Mouse (Mus musculus): ENCODE measurements around the gene Mplkip.
A peak's percentile ranks its signal among the peaks of the same experiment; 100 is the strongest.

Mplkip gene

GRCm38 (mm10) chr13:17694911-17695699 is at the start of gene Mplkip, which contains the start of gene Sugct:
Gene Mplkip, plus strand, starts transcription at chr13:17695192.
Gene Sugct, minus strand, starts transcription at chr13:17695553.
- peak; percentile 99 for DNase-seq

- DNase-seq, result no peak
Observed at GRCm38 (mm10) chr13:17667380-17667779, 27.6 kb upstream of the Mplkip start.

GRCm38 (mm10) chr13:17671122-17671521 is 23.9 kb upstream of the Mplkip start:
- DNase-seq, result no peak

- DNase-seq, result no peak
Observed at GRCm38 (mm10) chr13:17689461-17689860, 5.5 kb upstream of the Mplkip start.

GRCm38 (mm10) chr13:17690686-17691085 is 4.3 kb upstream of the Mplkip start:
- DNase-seq, result no peak

- no peak for DNase-seq
Observed at GRCm38 (mm10) chr13:17691436-17691835, 3.6 kb upstream of the Mplkip start.

GRCm38 (mm10) chr13:17693816-17694215 is 1.2 kb upstream of the Mplkip start:
- no peak for DNase-seq

GRCm38 (mm10) chr13:17694414-17694813 is 578 bp upstream of the Mplkip start:
- no peak for DNase-seq

GRCm38 (mm10) chr13:17695898-17696580 is 1.0 kb downstream of the Mplkip start:
- no peak for DNase-seq

- DNase-seq, result no peak
Observed at GRCm38 (mm10) chr13:17700090-17700715, 5.2 kb downstream of the Mplkip start.

GRCm38 (mm10) chr13:17701322-17701721 is 6.3 kb downstream of the Mplkip start:
- DNase-seq, result no peak

GRCm38 (mm10) chr13:17702311-17702710 is 7.3 kb downstream of the Mplkip start:
- DNase-seq, result no peak

- peak; percentile 7 for DNase-seq
Observed at GRCm38 (mm10) chr13:17705188-17705826, 10.3 kb downstream of the Mplkip start.

GRCm38 (mm10) chr13:17708784-17709311 is 13.9 kb downstream of the Mplkip start:
- no peak for DNase-seq

GRCm38 (mm10) chr13:17717357-17717756 is 22.4 kb downstream of the Mplkip start:
- DNase-seq, result no peak

- no peak for DNase-seq
Observed at GRCm38 (mm10) chr13:17727922-17728321, 32.9 kb downstream of the Mplkip start.

GRCm38 (mm10) chr13:17728798-17729197 is 33.8 kb downstream of the Mplkip start:
- DNase-seq, result no peak

Data from right cerebral cortex, postnatal 25 days (tissue).